Mouse (Mus musculus) skeletal muscle tissue, adult 2 months (tissue): ENCODE results near the gene Cyp4f17.
"Not testable (repeated sequence)": the region's sequence is repeated elsewhere in the genome, so short reads cannot be mapped to it uniquely, and the experiment has no call there.

Source experiments
- DNase-seq: peaks from one replicate; pipeline ENCODE4 v3.0.0-alpha.2; 2012; ENCODE audit warnings: low read depth, low spot score

Cyp4f17 gene

GRCm38 (mm10) chr17:32505851-32506728, at the start of gene Cyp4f17:
Gene Cyp4f17 (plus strand): TSS chr17:32506050.
- DNase-seq, result peak; percentile 31

GRCm38 (mm10) chr17:32468494-32468893, 37.4 kb upstream of the Cyp4f17 start:
- DNase-seq, result no peak

- no peak for DNase-seq
These were observed 35.1 kb upstream of the Cyp4f17 start for GRCm38 (mm10) chr17:32470795-32471194.

DNA sequence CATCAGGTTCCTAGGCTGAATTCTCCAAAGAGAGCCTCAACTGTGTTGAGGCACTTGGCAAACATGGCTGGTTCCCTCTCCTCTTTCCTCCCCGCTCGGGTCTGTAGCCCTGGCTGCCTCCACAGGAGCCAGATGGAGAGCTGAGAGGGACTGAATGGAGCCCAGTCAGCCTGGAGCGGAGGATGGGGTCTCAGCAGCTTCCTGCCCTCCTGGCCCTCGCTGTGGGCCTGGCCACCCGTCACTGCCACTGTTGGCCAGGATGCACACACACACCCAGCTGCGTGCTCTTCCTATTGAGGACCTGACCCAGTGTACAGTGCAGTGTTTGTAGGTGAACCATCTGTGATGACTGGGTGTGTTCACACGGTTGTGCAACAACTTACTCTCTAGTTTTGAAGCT, 33.7 kb upstream of the Cyp4f17 start:
- DNase-seq, result no peak

DNA sequence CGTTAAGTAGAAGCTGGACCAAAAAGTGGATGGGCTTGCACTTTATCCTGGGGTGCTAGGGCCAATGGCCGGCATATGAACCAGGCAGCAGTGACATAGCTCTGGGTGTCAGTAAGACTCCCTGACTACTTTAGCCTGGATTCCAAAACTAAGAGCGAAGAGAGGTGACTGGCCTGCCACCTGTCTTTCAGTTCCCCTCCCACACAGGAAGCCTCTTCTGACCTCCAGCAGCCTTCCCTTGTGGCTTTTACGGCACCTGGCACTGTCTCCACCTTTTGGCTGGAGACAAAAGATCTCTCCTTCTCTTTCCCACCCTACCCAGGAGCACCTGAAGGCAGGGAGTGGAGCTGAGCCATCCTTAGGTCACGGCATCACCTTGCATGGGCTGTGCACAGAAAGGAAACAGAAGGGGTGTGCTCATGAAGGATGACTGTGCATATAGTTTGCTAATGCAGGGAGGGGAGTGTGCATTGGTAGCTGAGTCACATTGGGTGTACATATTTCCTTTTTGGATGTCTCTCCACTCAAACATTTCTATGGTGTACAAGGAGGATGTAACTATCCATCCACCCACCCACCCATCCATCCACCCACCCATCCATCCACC, 30.8 kb upstream of the Cyp4f17 start:
- no peak for DNase-seq

GRCm38 (mm10) chr17:32477204-32477603, 28.6 kb upstream of the Cyp4f17 start:
- no peak for DNase-seq

- no peak for DNase-seq
These were observed 27.1 kb upstream of the Cyp4f17 start for GRCm38 (mm10) chr17:32478727-32479126.

GRCm38 (mm10) chr17:32479554-32480506, 26.0 kb upstream of the Cyp4f17 start:
- no peak for DNase-seq

DNA sequence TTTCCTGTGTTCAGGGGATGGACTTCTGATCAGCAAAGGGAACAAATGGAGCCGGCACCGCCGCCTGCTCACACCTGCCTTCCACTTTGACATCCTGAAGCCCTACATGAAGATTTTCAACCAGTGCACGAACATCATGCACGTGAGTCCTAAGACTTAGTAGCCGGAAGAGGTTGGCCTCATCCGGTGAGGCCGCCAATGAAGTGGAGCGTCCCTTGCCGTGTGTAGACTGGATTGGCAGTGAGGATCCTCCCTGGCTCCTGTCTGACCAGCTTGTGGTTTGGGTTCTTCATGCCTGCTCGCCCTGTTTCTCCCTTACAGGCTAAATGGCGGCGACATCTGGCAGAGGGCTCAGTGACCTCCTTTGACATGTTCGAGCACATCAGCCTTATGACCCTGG, 24.1 kb upstream of the Cyp4f17 start:
- DNase-seq, result no peak

GRCm38 (mm10) chr17:32483200-32483599, 22.6 kb upstream of the Cyp4f17 start:
- DNase-seq, result peak; percentile 73

DNA sequence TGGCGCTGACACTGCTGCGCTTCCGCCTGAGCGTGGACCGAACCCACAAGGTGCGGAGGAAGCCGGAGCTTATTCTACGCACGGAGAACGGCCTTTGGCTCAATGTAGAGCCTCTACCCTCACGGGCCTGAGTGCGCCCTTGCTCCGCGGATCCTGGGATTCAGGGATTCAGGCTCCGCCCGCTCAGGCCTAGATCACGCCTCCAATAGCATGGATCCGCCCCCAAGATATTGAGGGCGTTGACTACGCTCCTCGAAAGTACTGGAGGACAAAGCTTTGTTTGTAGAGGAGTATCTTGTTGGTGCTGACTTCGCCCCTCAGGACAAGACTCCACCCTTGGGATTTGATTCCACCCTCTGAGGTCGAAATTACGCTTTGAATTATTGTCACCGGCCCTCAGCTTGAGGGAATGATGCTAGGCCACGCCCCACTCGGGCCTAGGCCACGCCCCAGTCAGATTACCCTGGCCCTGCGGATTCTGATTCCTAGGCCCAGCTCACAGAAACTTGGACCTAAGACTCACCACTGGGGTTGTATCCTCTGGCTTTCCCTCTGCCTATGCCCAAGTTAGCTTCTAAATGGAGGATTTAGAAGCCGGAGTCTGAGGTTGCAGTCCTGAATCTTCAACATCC, 13.4 kb upstream of the Cyp4f17 start:
- no peak for DNase-seq

DNA sequence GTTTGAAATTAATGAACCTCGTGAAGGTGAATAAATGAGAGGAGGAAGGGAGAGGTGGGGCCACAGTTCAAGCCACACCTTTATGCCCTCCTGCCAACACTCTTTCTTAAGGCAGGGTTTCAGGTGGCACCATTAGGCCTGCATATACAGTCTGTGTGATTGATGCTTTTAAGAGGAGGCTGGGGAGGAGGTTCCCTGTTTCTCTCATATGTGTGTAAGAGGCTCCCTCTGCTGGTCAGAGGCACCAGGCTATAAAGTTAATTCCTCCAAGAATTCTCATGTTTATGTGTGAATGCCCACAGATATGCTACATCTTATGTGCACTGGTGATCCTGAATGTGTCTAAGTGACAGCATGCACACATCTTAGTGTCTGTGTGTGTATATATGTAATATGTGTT, 11.2 kb upstream of the Cyp4f17 start:
- peak; percentile 54 for DNase-seq

DNA sequence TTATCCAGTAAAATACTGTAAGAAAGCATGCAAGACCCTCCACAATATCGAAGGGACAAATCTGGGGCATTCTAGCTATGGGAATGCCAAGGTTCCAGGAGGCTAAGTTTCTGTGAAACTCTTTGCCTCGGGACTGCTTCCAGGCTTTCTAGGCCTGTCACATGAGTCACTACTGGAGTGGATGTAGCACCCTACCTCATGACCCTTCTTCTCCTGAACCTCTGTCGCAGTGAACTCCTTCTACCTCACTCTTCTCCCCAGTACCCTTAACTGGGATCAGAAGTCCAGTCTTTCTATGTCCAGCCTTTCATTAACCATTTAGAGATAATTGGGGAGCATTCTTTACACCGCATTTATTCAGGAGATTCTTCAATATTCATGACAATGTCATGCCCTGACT, 5.3 kb upstream of the Cyp4f17 start:
- not testable (repeated sequence) for DNase-seq

GRCm38 (mm10) chr17:32501051-32501450, 4.8 kb upstream of the Cyp4f17 start:
- no peak for DNase-seq

DNA sequence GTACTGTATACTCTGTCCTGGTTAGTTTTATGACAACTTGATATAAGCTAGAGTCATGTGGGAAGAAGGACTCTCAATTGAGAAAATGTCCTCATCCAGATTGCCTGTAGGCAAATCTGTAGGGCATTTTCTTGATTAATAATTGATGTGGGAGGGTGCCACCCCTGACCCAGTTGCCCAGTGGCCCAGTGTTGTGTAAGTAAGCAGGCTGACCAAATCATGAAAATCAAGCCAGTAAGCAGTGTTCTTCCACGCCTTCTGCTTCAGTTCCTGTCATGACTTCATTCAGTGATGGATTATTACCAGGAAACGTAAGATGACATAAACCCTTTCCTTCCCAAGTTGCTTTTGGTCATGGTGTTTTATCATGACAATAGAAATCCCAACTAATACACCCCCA, 2.7 kb upstream of the Cyp4f17 start:
- no peak for DNase-seq

DNA sequence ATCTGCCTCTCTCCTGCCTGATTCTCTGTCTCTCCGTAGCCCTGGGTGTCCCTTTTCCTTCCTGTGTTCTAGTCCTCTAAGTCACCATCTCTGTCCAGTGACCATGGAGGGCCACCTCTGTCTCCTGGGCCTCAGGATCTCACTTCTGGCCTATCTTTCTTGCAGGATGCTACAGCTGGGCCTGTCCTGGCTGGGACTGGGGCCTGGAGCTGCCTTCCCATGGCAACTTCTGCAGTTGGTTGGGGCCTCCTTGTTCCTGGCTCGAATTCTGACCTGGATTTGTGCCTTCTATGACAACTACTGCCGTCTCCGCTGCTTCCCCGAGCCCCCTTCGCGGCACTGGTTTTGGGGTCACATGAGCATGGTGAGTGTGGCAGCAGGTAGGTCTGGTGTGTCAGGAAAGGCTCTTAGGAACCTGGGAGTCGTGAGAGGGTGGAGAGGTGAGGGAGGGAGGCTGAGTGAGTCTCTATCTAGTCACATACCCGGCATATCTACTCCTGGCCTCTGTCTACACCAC, 937 bp downstream of the Cyp4f17 start:
- no peak for DNase-seq

GRCm38 (mm10) chr17:32516126-32516525, 10.3 kb downstream of the Cyp4f17 start:
- DNase-seq, result no peak

GRCm38 (mm10) chr17:32521981-32522380, 16.1 kb downstream of the Cyp4f17 start:
- no peak for DNase-seq

DNA sequence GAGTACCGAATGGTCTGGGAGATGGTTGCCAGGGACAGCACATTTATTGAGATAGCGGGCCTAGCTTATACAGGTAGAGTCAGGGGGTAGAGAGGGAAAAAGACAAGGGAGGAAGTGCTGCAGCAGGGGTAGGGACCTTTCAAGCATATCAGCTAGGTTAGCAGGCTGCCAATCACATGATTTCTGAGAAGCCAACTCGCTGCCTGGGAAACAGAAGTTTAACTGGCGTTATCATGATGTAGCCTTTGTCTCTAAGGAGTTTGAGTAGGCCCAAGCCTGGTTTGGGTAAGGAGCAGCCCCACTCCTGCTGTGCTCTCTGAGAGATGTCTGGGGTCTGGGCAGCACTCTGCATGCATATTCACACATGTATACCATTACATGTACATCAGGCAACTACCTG, 16.5 kb downstream of the Cyp4f17 start:
- DNase-seq, result no peak

GRCm38 (mm10) chr17:32522816-32523215, 17.0 kb downstream of the Cyp4f17 start:
- DNase-seq, result no peak

GRCm38 (mm10) chr17:32523895-32524294, 18.0 kb downstream of the Cyp4f17 start:
- DNase-seq, result no peak
